Mouse (Mus musculus) thymus, postnatal 36 days (tissue): ENCODE data around the gene Themis2.
"Not testable (repeated sequence)": the region's sequence is repeated elsewhere in the genome, so short reads cannot be mapped to it uniquely, and the experiment has no call there.

ENCODE experiments used
- DNase-seq, 2 experiments: peaks; one replicate each; pipeline ENCODE4 v3.0.0; 2022; ENCODE audit warnings: mixed read lengths in 2 of 2

The Themis2 gene

DNA sequence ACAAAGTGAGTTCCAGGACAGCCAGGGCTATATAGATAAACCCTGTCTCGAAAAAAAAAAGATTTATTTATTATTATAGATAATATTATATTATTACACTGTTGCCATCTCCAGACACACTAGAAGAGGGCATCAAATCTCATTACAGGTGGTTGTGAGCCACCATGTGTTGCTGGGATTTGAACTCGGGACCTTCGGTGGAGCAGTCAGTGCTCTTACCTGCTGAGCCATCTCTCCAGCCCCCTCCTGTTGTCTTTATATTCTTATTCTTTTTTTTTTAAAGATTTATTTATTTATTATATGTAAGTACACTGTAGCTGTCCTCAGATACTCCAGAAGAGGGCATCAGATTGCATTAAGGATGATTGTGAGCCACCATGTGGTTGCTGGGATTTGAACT lies 2.5 kb upstream of the Themis2 start:
- not testable (repeated sequence) for DNase-seq

DNA sequence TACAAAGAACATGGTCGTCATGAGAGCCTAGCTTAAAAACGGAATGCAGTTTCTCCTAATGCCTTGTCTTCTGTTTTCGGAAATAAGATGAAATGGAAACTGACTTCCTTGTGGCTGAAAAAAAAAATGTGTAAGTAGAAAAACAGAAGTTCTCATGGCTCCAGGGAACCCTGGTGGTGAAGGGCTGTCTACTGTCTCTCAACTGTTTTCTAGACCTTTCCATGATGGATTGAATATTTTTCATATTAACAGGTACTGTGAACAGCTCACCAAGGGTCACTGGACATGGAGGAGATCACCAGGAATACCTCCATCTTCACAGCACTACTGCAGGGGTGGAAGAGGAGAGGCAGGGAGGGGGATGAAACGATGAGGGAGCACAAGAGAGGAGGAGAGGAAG lies 1.8 kb upstream of the Themis2 start:
- DNase-seq, result no peak

DNA sequence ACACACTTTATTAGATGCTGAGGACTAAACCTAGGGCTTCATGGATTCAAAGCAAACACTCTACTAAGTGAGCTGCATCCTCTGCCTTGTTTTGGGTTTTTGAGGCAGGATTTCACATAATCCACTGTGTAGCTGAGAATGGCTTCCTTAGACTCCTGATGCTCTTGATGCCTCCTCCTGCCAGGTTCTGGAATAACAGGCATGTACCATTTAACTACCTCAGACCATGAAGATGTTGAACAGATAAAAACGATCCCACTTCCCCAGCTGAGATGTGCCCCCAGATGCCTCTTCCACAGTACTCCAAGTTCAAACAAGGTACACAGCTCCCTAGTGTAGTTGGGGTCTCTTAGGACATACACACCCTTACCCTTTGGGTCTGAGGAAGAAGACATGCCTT lies 1.3 kb upstream of the Themis2 start:
- no peak for DNase-seq

DNA sequence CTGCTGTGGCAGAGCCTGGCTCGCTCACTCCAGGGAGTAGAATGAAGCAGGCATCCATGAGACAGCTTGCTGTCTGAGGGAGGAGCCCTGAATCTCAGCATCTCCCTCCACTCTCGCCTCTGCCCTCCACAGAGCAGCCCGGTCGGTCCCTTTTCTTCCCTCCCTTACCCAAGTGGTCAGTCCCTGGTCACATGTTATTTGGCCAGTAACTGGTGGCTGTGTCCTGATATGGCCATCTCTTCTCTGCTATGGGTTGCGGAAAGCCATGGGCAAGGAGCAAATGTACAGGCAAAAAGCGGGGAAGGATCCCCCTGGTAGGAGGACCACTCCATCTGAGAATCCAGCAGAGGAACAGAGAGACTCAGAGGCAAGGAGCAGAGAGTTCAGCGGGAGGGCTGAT lies 1.0 kb downstream of the Themis2 start:
- no peak for DNase-seq

DNA sequence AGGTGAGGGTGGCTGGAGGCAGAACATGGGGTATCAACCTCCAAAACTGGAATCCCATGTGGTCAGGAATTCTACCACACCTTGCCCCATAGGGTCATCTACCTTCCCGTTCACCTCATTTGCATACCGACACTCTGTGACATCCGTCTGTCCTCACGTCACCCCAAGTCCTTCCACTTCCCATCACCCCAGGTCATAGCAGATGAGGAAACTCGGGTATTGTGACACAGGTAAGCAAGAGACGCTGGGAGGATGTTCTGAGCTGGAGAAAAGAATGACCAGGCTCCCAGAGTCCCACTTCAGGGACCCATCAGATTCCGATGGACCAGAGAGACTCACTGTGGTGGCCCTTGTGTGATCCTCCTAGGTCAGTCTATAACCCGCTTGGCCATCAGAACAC lies 1.4 kb downstream of the Themis2 start:
- no peak for DNase-seq

DNA sequence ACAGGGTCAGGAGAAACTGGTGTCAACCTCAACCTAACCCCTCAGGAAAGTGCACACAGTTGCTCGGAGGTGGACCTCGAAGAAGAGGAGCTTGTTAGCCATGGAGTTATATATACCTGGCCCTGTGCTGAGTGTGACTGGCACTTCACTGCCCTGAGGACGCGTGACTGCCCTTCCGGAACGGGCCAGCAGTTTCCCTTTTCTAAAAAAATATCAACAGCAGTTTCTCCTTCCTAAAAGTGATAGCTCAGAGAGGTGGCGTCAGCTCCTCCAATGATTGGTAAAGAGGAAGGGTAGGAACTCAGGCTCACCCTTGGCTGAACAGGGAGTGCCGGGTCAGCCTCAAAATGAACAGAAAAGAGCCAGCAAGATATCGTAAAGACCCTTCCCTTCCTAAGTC lies 2.2 kb downstream of the Themis2 start:
- DNase-seq, result no peak

DNA sequence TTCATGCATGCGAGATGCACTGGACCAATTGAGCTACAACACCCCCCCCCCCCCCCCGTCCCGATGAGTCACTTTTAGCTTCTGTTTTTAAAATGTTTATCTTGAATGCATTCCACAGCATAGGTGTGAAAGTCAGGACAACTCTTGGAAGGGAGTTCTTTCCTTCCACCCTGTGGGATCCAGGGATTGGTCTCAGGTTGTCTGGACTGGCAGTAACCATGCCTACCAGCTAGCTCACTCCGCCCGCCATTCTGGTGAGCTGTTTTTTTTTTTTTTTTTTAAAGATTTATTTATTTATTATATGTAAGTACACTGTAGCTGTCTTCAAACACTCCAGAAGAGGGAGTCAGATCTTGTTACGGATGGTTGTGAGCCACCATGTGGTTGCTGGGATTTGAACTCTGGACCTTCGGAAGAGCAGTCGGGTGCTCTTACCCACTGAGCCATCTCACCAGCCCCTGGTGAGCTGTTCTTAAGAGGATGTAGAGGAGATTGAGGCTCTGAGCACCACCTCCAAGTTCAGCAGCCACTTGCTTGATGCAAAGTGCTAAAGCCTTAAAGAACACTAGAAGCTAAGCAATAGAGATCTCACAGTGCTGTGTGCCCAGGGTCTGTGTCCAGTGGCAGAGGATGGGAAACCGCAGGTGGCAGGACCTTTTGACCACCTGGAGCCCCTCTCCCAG lies 2.7 kb downstream of the Themis2 start:
- DNase-seq, result not testable (repeated sequence)

DNA sequence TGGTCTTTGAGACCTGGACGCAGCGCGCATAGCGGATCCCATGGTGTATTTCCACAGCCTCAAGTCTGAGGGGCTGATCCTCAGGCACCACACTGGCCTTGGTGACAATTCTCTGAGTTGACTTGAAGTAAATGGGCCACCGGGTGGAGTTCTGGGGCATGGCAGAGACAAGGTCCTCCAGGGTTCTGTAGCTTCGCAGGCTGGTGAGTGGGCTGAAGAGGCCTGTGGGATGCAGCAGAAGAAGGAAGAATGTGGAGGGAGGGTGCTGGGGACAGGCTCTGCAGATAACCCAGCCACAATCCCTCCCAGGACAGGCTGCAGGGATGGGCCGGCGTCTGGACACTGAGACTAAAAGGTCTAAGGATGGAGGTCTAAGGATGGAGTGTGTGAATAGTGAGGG lies 6.5 kb downstream of the Themis2 start:
- no peak for DNase-seq

DNA sequence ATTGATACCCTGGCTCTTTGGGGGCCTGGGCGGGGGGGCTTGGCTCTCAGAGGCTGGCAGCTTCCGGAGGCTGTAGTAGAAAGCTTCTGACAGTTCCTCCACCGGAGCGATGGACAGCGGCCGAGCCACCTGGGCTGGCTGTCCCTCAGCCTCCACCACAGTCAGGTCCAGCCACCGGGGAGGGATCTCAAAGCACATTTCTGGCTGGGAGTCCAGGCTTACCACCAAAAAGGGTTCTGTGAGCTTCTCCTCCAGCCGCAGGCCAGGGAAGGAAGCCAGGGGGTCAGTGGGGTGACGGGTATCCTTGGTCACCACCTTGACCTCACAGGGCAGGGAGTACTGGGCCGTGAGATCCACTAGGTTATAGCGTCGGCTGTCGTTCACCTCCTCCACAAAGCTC lies 11.0 kb downstream of the Themis2 start:
- no peak for DNase-seq

DNA sequence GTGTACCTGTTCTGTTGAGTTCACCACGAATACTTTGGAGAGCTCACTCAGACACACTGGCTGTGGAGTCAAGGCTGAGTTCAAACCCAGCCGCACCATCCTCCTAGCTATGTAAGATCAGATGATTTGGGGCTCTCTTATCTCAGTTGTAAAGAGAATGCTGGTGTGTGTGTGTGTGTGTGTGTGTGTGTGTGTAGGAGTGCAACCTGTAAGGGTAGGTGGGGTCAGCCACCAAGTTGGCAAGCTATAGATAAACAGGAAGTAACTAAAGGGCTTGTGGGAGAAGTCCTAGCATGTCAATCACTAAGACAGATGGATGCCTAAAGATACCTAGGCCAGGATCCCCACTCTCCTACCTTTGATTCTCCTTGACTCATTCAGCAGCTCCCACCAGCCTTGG lies 12.5 kb downstream of the Themis2 start:
- DNase-seq, result no peak

DNA sequence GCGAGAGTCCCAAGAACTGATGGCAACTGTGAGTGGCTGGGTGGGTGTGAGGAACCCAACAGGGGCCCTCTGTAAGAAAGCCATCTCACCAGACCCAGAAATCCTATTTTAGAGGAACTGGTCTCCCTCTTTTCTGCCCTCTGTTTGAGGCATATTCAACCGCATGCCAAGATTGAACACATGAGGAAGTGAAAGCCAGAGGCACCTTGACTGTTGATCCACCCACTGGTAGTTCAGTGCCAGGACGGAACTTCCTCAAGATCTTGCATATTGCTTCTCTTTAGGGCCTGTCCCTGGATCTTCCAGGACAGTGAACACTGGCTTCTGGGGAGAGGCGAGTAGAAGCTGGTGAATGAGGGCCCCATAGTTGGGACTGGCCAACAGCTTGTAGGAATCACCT lies 15.9 kb downstream of the Themis2 start:
- DNase-seq, result no peak

DNA sequence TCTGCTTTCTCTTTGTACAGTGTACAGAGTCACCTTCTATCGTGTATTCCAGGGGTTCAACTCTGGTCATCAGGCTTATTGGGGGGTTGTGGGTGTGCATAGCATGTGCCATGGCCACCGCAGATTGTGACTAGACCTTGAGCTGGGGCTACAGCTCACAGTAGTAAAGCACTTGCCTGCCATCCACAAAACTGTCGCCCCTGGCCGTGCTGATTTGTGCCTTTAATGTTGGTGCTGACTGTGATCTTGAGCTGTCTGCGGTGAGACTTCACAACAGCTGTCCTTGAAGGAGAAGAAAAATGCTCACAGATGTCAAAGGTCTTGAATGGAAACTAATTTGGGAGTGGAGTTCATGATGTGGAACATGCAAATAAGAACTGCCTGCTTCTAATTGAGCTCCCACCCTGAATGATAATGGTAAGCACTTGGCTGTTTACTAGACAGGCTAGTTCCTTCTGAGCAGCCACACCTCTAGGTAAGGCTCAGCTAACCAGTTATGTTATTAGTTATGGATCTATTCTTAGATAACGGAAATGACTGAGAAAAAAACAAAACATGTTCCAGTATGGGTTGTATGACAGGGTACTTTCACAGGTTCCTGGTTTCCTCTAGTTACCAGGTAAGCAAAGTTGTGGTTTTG lies 17.5 kb downstream of the Themis2 start:
- no peak for DNase-seq

DNA sequence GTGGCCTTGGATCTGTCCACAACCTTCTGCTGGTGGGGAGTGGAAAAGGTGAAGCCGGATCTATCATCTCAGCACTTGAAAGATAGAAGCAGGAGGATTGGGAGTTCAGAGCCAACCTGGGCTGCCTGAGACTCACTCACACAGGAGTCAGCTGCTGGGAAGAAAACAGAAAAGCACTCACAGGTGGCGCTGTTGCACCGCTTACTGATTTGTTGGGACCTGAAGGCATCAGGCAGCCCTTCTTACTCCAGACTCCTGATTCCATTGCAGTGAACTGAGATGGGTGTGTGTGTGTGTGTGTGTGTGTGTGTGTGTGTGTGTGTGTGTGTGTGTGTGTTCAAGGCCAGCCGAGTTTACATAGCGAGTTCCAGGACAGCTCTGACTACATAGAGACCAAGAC lies 19.4 kb downstream of the Themis2 start:
- DNase-seq, result peak; percentile 68 to 70

DNA sequence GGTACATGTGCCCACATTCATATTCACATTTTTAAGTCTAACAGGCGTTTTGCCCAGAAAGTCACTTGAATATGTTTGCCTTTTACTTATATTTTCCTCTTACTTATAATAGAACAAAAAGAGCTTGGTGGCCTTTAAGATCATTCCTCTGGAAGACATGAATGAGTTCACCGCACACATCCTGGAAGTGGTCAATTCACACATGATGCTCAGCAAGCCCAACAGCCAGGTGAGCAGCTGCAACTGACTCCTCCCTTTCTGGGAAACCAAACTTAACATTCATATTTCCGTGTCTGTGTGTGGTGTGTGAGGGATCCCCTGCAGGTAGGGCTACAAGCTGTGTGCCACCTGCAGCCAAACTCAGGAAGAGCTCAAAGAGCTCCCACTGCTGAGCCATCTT lies 21.3 kb downstream of the Themis2 start:
- no peak for DNase-seq

DNA sequence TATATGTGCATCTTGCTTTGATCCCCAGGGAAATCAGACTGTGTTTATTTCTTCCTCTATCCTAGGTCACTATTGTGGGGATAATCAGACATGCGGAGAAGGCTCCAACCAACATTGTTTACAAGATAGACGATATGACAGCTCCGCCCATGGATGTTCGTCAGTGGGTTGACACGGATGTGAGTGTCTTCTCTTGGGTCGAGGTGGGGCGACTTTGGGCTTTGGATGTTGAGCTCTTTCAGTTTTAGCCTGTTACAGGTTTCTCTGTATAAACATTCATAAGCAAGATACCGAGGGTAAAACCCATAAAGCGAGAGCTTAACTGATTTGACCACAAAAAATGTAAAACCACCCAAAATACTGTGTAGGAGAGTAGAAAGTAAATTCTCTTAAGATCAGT lies 24.4 kb downstream of the Themis2 start:
- DNase-seq, result no peak

DNA sequence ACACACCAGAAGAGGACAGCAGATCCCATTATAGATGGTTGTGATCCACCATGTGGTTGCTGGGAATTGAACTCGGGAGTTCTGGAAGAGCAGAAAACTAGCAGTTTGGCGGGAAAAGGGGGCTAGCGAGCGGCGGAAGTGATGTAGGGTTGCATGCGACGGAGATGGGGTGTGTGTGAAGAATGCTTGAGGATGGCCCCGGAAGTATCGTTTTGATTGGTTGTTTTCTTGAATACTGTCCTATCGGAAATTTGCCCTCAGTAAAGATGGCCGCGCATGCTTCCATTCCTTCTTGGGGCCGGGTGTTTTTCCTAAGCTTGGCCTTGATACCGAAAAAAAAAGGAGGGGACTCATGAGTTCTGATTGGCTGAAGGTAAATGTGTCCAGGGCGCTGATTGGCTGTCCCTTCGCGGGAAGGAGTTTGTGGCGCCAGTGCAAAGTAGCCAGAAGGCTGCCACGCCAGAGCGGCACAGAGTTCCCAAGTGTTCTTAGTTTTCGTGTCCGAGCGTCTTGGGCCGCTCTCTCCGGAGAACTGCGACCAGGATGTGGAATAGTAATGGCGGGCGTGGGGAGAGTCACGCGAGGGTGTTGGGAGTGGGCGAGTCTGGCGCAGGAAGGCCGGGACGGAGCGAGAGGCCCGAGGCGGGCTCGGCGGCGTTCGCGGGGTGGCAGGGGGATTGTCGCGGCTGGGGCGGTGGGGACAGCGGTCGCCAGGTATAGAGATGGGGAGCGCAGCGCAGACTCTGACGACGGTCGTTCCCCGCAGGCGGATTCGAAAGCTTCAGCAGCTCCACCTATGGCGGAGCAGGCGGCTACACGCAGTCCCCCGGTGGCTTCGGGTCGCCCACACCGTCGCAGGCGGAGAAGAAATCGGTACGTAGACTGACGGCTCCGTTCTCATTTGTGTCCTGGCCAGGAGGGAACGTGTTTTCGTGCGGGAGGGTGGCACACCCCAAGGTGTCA lies 28.0 kb downstream of the Themis2 start, which contains the start of gene Rpa2:
TSS of gene Rpa2 (plus strand) at position 419 of the 963 bp plus-strand sequence.
- peak; percentile 97 for DNase-seq

DNA sequence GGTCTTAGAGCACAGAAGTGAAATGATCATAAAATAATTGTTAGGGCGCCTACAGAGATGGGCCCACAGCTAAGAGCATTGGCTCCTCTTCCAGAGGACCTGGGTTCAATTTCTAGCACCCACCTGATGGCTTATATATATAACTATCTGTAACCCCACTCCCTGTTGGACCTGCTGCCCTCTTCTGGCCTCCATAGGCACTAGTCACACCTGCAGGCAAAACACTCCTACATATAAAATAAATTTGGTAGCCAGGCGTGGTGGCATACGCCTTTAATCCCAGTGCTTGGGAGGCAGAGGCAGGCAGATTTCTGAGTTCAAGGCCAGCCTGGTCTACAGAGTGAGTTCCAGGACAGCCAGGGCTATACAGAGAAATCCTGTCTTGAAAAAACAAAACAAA lies 33.1 kb downstream of the Themis2 start:
- not testable (repeated sequence) for DNase-seq

DNA sequence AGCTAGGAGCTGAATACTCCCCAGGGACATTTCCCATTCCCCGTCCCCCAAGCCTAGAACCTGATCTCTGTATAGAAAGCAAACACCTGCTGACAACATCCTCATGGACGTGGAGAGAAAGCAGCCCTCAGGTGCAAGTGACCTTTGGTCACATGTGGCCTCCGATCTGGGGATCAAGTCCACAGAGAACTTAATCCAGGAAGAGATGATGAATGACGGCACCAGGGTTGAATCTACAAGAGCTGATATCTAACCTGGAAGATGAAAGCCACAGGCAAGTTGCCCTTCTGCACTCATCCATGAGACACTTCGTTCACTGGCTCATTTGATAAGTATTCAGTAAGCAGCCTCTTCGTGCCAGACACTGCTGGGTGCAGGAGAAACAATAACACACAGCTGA lies 33.6 kb downstream of the Themis2 start:
- no peak for DNase-seq

DNA sequence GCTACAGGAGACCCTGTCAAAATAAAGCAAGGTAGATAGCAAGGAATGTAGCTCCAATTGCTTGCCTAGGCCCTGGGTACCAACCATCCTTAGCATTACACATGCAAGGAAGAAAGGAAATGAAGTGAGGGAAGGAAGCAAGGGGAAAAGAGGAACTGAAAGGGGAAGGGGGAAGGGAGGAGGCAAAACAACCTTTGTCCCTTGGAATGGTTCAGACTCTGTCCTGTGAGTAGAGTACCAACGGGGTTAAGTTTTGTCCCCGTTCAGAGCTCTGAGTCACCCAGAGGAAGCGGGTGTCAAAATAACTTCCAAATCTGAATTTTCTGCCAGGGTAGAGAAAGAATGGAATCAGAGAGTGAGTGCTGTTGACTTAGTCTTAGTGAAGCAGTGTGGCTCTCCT lies 35.9 kb downstream of the Themis2 start:
- DNase-seq, result no peak

DNA sequence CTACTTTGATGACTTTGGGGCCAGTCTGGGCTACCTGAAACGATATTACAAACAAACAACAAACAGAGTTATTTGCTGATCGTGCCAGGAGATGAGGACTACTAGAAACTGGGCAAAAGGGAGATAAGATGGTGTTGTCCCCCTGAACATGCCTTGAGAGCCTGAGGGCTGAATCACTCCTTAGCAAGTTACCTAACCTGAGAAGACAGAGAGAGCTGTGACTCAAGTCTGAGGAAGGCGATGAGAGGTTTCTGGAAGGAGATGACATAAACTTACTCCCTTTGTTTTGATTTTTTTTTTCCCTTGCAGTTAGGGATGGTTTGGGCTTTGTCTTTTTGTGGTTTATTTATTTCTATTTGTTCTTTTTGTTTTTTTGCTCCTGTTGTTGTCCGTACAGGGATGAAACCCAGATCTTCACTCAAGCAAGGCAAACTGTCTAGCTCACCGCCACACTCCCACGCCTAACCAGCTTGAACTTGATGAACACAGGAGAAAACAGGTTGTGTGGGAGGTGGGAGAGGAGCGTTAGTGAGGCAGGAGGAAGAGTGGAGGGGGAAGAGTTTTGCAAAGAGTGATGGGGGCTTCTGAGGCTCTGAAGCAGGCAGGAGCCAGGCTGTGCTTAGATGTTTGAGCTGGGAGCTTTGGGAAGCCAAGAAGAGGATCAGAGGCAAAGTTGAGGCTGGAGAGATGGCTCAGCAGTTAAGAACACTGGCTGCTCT lies 38.4 kb downstream of the Themis2 start:
- DNase-seq, result no peak

DNA sequence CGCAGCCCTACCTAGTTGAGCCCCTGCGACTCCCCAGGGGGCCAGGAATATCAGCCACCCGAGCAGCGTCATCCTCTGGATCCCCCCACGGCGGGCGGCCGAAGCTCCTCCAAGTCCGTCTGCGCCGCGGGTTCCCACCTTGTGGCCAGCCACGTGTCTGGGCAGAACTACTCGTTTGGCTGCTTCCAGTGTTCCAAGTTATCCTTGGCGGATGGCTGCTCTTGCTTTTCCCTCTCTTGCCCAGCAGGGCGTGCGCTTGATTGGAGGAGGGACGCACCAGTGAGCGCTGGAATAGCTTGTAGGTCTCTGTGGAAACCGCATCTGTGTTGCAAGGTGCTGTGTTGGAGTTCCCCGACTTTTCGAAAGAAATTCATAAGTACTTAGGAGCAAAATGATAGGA lies 39.2 kb downstream of the Themis2 start, which contains the start of gene Smpdl3b:
TSS of gene Smpdl3b (minus strand) at position 279 of the 400 bp plus-strand sequence.
- DNase-seq, result peak; percentile 16 to 22

DNA sequence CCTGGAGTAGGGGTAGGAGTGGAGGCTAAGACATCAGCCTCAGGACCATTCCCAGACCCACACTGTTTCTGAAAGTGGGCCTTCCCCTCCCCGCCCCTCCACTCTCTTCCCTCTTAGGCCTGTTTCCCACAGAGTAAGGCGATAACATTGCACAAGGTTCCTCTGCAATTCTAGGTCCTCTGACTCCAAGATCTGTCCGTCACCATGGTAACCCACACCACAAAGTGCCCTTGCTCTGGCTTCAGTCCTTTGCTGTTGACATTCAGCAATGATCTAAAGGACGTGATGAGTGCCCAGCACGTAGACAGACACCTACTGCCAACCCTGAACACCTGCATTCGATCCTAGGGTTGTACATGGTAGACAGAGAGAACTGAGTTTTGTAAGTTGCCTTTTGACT lies 43.2 kb downstream of the Themis2 start:
- DNase-seq, result no peak
